Mouse (Mus musculus) T-helper 17 cell (primary cell): Measurements from ENCODE around the gene Rabl6.

ENCODE experiments used
- in situ Hi-C, 2 experiments: fragments of 300-600 bp; cut with MboI, MseI; formaldehyde crosslinking; loops; 1 replicate in 1 of 2; 2 replicates in 1 of 2; pipeline ENCODE4 v1.15.1; 2025; ENCODE audit warnings: high pct_unique_total_duplicates in 2 of 2

Rabl6 gene

GRCm38 (mm10) chr2:25549021-25549991 lies 59.0 kb downstream of the Rabl6 start:
- in situ Hi-C loops: loop anchor here in 1 of 2 experiments (5.0 kb wide), 1 partner anchor 87 kb away; the partner anchor contains the start of gene Paxx

DNA sequence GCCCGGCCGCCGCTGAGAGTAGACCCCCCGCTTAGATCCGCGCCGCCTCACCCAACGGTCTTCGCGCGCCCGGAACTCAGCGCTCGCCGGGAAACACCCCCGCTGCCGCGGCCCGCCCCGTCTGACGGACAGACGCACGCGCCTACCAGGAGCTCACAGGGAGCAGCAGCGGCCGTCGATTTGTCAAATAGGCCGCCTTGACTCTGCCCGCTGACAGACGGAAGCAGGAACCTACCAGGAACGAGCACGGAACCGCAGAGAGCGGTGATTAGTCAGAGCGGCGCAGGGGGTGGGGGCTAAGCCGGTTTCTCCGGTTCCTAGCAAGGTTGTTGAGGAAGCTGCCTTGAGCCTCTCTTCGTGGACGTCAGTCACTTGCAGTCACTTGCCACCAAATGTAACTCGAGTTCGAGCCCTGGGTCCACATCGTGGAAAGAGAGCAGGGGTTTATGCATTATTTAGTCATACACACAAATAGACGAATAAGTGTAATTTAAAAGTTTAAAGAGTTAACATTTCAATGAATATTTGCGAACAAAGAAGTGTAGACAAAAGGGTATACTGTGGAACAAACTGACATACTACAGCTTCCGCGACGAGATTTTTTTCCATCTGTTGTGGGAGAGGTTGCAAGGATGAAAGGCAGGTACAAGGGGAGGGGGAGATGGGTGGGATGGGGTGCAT lies 61.4 kb downstream of the Rabl6 start, which contains the start of gene Traf2:
Traf2 (minus strand) TSS at position 130 of the 681 bp plus-strand sequence.
- in situ Hi-C loops: loop anchor here in 1 of 2 experiments (5.0 kb wide), 1 partner anchor 85 kb away; the partner anchor contains the start of gene Paxx

DNA sequence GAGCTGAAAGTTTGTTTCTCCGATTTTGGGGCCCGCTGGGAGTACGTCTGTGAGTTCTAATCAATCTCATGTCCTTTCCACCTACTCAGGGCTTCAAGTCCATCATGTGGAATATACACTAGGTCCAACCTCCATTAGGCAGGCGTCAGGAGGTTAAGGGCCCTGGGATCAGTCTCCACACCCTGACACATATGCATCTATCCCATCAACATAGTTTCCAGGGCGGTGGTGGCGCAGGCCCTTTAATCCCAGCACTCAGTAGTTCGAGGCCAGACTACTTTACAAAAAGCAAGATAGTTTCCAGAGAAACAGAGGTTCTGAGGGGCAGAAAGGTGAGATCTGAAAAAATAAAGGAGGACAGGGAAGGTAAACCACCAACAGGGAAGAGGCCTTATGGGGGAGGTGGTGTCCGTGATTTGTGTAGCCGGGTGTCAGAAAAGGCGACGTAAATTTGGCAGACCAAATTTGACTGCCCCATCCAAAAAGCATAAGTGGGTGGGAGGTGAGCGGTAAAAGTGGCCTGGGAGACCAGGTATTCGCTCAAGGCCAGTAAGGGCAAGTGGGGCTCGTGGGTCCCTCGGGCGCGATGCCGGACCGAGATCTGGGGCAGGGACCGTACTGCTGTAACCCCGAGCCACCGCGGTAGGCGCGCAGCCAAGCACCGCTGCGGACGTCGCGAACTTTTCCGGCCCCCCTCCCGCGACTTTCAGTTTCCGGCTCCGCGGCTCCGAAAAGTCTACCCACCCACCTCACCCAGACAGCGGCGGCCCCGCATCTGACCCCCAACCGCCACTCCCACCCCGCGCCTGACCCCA lies 62.1 kb downstream of the Rabl6 start:
- in situ Hi-C loops: loop anchor here in 1 of 2 experiments (5.0 kb wide), 1 partner anchor 84 kb away; the partner anchor contains the start of gene Paxx

- in situ Hi-C loops: no loop called here
These were observed 66.5 kb downstream of the Rabl6 start for GRCm38 (mm10) chr2:25541644-25542367.

- in situ Hi-C loops: no loop called here
These were observed 67.8 kb downstream of the Rabl6 start for GRCm38 (mm10) chr2:25540541-25540948.

DNA sequence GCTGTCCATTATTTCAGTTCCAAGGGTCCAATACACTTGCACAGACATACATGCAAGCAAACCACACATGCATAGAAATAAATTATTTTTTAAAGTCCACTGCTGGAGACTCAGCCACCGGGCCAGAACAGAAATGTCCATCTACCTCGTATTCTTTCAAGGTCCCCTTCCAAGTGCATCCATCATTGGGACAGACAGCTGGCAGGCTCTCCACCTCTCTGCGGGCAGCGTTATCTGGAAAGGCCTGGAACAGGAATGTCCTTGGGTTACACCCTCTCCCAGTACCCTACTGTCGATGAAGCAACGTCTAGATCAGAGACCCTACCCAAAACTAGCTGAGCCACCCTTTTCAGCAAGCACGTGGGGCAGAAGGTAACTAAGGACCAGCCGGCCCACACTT lies 71.8 kb downstream of the Rabl6 start:
- in situ Hi-C loops: no loop called here

- in situ Hi-C loops: no loop called here
These were observed 73.5 kb downstream of the Rabl6 start for GRCm38 (mm10) chr2:25534866-25535182.

GRCm38 (mm10) chr2:25534178-25534865 lies 74.0 kb downstream of the Rabl6 start:
- in situ Hi-C loops: no loop called here

DNA sequence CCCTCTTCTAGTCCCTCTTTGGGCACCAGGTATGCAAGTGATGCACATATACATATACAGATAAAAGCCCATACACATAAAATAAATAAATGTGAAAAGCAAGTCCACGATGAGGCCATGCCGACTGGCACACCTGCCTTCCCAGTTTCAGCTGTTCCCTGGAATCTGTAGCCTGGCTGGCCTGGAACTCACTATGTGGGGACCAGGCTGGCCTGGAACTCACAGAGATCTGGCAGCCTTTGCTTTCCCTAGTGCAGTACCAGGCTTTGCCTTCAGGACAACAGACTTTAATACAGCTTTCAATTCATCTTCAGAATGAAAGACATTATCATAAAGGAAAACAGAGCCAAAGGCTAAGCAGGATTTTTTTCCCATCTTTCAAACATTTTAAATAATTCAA lies 74.6 kb downstream of the Rabl6 start:
- in situ Hi-C loops: no loop called here
